Mouse (Mus musculus): Measurements from ENCODE around the gene Fam217b. TPM values are rescaled to one million over a fixed set of nuclear protein-coding genes. Genes with fewer than 3 reads are reported as not detected.

Gene Fam217b
- 29.3 and 38.9 TPM in 2 replicates for total RNA-seq (2023)

DNA sequence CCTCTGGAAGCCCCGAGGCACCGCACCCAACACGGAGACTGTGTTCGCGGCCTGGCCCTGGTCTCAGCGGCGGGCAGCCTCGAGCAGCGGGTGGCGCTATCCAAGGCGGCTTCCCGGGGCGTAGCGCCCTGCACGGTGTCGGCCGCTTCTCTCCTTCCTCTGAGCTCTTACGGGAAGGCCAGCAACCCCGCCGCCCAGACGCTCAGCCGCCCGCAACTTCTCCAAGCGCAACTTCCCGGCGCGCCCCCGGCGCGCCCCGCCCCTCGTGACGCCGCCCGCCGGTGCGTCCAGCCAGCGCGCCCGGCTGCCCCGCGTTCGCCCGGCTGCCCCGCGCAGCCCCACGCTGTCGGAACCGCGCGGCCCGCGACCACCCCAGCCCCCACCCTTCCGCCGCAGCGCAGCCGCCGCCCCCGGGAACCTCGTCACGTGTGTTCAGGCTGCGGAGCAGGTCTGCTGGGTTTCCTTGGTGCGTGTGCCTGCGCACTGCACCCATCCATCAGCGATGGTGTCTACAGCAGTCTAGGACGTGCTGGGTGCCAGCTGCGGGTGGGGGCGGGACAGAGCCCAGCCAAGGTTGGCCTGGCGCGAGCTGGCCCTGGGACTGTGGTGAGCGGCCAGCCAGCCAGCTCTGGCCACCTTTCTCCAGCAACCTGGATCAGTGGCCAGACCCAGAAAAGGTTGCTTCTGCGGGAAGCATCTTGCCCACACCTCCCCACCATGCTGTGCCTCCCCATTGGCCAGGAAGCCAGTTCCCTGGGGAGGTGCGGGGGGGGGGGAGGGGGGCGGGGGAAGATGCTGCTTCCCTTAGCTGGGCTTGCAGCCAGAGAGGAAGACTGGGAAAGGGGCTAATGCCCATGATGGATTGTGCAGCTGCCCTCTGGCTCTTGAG is at the start of gene Fam217b, which contains the start of gene Ppp1r3d:
Gene Fam217b, plus strand, starts transcription at position 264 of the 889 bp plus-strand sequence.
Gene Ppp1r3d, minus strand, starts transcription at position 212 of the 889 bp plus-strand sequence.

DNA sequence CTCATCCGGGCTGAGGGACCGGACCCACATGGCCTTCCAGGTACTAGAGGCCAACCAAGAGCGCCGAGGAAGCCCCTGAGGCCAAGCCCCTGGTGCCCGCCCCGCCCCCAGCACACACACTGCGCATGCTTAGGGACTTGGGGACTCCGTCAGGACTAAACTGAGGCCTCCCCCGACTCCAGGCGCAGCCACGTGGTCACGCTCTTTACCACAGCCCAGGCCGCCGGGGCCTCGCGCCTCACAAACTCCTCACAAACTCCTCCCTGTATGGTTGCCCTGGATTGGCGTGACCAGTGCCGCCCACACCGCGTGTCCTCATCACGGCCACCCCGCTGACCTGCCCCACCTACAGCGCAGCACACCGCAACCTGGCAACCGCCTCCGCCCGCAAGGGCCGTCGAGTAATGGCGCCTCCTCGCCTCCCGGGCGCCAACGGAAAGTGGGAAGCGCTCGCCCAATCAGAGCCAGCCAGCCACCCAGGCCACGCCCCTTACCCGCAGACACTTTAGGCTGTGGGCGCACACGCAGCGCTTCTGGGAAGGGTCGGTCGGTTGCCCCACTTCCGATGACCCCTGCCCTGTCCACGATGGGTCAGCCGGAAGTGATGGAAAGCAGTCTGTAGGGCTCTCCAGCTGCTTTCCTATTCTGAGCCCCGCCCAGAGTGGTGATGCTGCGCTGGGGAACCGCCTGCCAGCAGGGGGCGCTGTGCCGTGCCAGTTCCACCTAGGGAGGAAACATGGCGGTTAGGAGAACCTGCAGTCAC is 7.1 kb upstream of the Fam217b start, which contains the start of gene Sycp2:
Gene Sycp2, minus strand, starts transcription at position 633 of the 763 bp plus-strand sequence.

DNA sequence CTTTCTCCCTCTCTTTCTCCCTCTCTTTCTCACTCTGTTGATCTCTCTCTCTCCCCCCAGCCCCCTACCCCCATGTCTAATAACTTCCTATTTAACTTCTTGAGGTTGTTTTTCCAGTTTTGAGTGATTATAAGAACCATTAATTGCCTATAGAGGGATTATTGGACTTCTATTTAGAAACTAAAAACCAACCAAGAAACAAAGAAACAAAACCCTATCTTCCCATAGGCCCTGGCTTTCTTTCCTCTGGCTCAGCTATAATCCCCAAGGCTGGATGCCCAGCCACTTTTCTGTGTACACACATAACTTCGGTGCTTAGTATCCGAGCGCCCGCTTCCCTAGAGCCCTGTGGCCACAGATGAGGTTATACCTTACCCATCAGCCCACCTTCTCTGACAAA is 15.9 kb downstream of the Fam217b start, which contains the start of gene Cdh26:
Gene Cdh26, plus strand, starts transcription at position 301 of the 400 bp plus-strand sequence.

Other genes with a start within 250 kb of the Fam217b start
- gene Sycp2, start 6.8 kb upstream of the Fam217b start, total RNA-seq (2023) = 9.0 and 10.0 TPM in 2 replicates
- 33.4 and 42.4 TPM in 2 replicates for gene Ppp1r3d, start 52 bp upstream of the Fam217b start, total RNA-seq (2023)
- not detected in 2 replicates for gene Cdh26, start 16.0 kb downstream of the Fam217b start, total RNA-seq (2023)

All from neutrophil, adult 65 days (primary cell).